Mouse (Mus musculus) CH12.LX (cell line): ENCODE results near the gene Plppr3.

Experiments
- CHD1 ChIP-seq: IDR thresholded peaks from 2 replicates; pipeline ENCODE4 v1.6.1; 2012; ENCODE audit warnings: low read depth, low read length, improper control_type of control experiment, inconsistent platforms
- CTCF ChIP-seq, 2 experiments: IDR thresholded peaks in 1 of 2; conservative IDR thresholded peaks in 1 of 2; 2 replicates each; pipeline ENCODE4 v1.5.1; 2011 to 2012; ENCODE audit warnings: low read depth in 2 of 2, low read length in 2 of 2, improper control_type of control experiment in 1 of 2, inconsistent platforms in 1 of 2, mild to moderate bottlenecking in 1 of 2, moderate library complexity in 1 of 2
- EP300 ChIP-seq: IDR thresholded peaks from 2 replicates; pipeline ENCODE4 v1.6.1; 2011; ENCODE audit warnings: low read length, improper control_type of control experiment
- GABPA ChIP-seq: IDR thresholded peaks from 2 replicates; pipeline ENCODE4 v1.6.1; 2012; ENCODE audit warnings: low read depth, low read length, improper control_type of control experiment, inconsistent platforms; ENCODE audit not compliant: insufficient replicate concordance
- IRF4 ChIP-seq: IDR thresholded peaks from 2 replicates; pipeline ENCODE4 v1.6.1; 2014; ENCODE audit warnings: low read depth, mild to moderate bottlenecking, inconsistent platforms, low read length, improper control_type of control experiment
- MAFK ChIP-seq: IDR thresholded peaks from 2 replicates; pipeline ENCODE4 v1.6.1; 2011; ENCODE audit warnings: low read length, improper control_type of control experiment; ENCODE audit not compliant: insufficient replicate concordance
- MAX ChIP-seq: IDR thresholded peaks from 2 replicates; pipeline ENCODE4 v1.6.1; 2011; ENCODE audit warnings: low read length, improper control_type of control experiment
- MAZ ChIP-seq: IDR thresholded peaks from 2 replicates; pipeline ENCODE4 v1.6.1; 2012; ENCODE audit warnings: low read depth, mild to moderate bottlenecking, inconsistent platforms, low read length, improper control_type of control experiment, moderate library complexity
- MXI1 ChIP-seq: IDR thresholded peaks from 2 replicates; pipeline ENCODE4 v1.6.1; 2011; ENCODE audit warnings: mild to moderate bottlenecking, low read depth, low read length, improper control_type of control experiment
- MYC ChIP-seq: IDR thresholded peaks from 2 replicates; pipeline ENCODE4 v1.6.1; 2011; ENCODE audit warnings: low read depth, mild to moderate bottlenecking, improper control_type of control experiment, low read length
- POLR2A ChIP-seq: IDR thresholded peaks from 2 replicates; pipeline ENCODE4 v1.6.1; 2011; ENCODE audit warnings: low read depth, mild to moderate bottlenecking, improper control_type of control experiment, low read length
- ZC3H11A ChIP-seq: IDR thresholded peaks from 2 replicates; pipeline ENCODE4 v1.6.1; 2012; ENCODE audit warnings: low read depth, mild to moderate bottlenecking, inconsistent platforms, low read length, improper control_type of control experiment
- ZNF384 ChIP-seq: IDR thresholded peaks from 2 replicates; pipeline ENCODE4 v1.6.1; 2012; ENCODE audit warnings: low read depth, low read length, improper control_type of control experiment, inconsistent platforms

GRCm38 (mm10) chr10:79920056-79920890 is 45.8 kb upstream of the Plppr3 start:
- TF ChIP-seq ZNF384 (no peak), EP300 (no peak), GABPA (no peak), MAFK (no peak), MXI1 (no peak), POLR2A (no peak), CTCF (conservative IDR thresholded peaks at IDR 0.05 in 1 of 2, IDR thresholded peaks at IDR 0.05 in 1 of 2; ENCODE audit: low read depth in 2 of 2, low read length in 2 of 2) (no peak), MYC (no peak), IRF4 (no peak), MAX (no peak), ZC3H11A (no peak), MAZ (no peak), CHD1 (no peak)
